Mouse (Mus musculus) left cerebral cortex, postnatal 4 days (tissue): ENCODE data around the gene Capza2. TPM values are rescaled to one million over a fixed set of nuclear protein-coding genes. Genes with fewer than 3 reads are reported as not detected.

Experiments used
- DNase-seq: peaks from one replicate; pipeline ENCODE4 v3.0.0-alpha.2; 2022
- intact Hi-C: fragments of 180-260 bp; cut with DNase I; formaldehyde crosslinking; loops from one replicate; pipeline ENCODE4 v1.15.1; 2025
- total RNA-seq, 2 experiments: library from RNA; stranded (reverse); gene quantifications; 2 replicates each; pipeline ENCODE4 v1.2.3; 2021

Gene Capza2
- total RNA-seq, 2 experiments from 2014 or later, result 200 to 204 TPM

GRCm38 (mm10) chr6:17637205-17638203 lies 1.5 kb downstream of the Capza2 start:
- intact Hi-C loops, result no loop called here
- DNase-seq, result peak; percentile 49

GRCm38 (mm10) chr6:17640031-17640430 lies 4.0 kb downstream of the Capza2 start:
- intact Hi-C loops, result no loop called here
- DNase-seq, result no peak

GRCm38 (mm10) chr6:17642739-17643138 lies 6.7 kb downstream of the Capza2 start:
- DNase-seq, result no peak
- intact Hi-C loops, result no loop called here

- no peak for DNase-seq
- intact Hi-C loops, result no loop called here
These were observed 10.1 kb downstream of the Capza2 start for GRCm38 (mm10) chr6:17646107-17646506.

- DNase-seq, result no peak
These were observed 16.1 kb downstream of the Capza2 start for GRCm38 (mm10) chr6:17652132-17652531.

DNA sequence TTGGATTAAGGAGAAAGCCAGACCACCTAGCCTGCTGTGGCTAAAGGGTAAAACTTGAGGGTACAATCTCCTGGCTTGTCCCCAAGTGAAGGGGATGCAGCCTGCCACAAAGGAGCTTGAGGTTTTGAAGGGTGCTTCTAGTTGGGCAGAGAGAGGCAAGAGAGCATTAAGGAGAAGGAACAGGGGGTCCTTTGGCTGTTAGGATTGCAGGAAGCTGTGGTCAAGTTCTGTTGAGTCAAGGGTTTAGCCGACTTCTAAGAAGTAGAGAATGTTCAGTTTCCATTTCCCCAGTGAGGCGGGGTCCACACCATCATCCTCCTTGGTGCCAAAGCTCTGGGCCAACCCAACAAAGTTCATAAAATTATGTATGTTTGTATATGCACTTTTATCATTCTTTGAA lies 19.0 kb downstream of the Capza2 start:
- DNase-seq, result no peak
- intact Hi-C loops, result no loop called here

More at GRCm38 (mm10) chr6:17652132-17652531, 16.1 kb downstream of the Capza2 start:
- intact Hi-C loops, result no loop called here

DNA sequence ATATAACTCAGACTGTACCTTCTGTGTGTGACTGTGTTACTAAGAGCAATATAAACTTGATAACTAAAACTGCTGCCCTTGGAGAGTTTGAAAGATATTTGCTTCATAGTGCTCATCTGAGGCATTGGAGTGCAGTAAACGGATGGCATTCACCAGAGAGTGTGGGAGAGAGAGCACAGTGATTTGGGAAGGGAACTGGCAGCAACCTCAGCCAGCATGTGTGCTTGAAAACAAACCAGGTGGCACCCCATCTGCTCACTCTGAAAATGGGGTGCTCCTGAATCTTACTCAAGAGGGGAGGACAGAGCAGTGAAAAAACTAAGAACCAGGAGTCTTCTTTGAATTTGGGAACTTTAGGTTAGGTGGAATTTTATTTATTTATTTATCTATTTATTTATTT lies 21.3 kb downstream of the Capza2 start:
- no peak for DNase-seq
- intact Hi-C loops, result no loop called here

DNA sequence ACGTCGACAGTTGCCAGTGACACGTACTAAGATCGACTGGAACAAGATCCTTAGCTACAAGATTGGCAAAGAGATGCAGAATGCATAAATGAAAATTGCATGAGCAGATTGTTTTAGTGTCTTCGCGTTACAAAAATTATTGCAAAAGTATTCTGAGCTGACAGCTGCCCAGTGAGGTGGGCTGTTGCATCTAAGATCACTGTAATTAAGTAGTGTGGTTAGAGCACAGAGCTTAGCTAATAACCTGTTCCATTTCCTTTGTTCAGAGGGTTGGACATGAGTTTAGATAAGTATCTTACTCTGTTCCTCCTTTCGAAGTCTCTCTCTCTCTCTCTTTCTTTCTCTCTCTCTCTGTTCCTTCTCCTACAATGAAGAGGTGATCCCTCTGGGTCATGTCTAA lies 29.3 kb downstream of the Capza2 start:
- intact Hi-C loops, result no loop called here
- DNase-seq, result no peak

DNA sequence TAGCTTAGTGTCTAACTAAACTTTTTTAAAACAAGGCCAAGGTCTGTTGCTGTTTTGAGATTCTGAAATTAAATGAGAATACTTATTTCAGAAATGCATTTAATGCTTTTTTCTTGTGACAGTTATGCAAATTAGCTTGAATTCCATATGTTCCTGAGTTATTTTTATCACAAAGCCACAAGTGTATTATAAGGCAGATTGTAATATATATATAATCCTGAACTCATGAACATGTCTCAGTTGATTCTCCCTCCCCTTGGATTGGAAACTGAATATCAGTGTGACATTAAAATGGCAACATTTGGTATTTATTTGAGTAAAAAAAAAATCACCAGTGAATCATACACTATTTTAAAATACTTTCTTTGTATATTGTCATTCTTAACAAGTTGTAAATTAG lies 30.0 kb downstream of the Capza2 start:
- no peak for DNase-seq

DNA sequence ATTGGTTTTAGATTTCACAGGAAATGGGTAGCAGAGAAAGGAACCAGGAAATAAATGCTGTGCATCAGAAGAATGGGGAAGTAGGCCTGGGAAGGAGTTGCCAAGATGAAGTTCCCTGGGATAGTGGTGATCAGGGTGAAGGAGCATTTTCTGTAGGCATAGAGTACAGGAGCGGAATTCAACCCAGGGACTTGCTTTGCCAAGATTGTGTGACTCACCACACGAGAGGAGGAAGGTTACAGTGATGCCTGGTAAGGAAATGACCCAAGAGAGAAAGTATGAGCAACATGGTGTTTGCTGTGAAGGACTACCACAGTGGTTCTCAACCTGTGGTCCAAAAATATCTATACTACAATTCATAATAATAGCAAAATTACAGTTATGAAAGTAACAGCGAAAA lies 31.8 kb downstream of the Capza2 start:
- intact Hi-C loops, result no loop called here
- DNase-seq, result no peak

More for the DNA sequence above, 30.0 kb downstream of the Capza2 start:
- intact Hi-C loops, result no loop called here

GRCm38 (mm10) chr6:17668334-17668733 lies 32.3 kb downstream of the Capza2 start:
- no peak for DNase-seq
- intact Hi-C loops, result no loop called here

DNA sequence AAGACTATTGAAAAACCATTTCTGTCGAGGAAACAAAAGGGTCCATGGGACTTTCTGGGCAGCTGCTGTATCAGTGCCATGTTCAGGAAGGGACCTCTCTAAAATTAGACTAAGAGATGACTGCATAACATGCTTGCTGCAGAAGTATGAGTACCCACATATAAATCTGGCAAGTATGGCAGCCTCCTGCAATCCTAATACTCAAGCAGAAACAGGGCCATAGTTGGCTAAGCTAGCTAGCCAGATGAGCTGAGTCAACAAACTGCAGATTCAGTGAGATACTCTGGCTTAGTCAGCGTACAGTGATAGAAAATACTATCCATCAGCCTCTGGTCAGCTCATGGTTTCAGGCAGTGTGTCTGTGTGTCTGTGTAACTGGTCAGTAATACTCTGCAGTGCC lies 33.8 kb downstream of the Capza2 start:
- intact Hi-C loops, result no loop called here
- no peak for DNase-seq

- intact Hi-C loops, result loop anchor here (5.0 kb wide), 1 partner anchor 167 kb away; no protein-coding TSS in a partner anchor
- DNase-seq, result peak; percentile 60
These were observed 39.2 kb downstream of the Capza2 start for GRCm38 (mm10) chr6:17675019-17675756.

GRCm38 (mm10) chr6:17677008-17677407 lies 41.0 kb downstream of the Capza2 start:
- DNase-seq, result no peak
- intact Hi-C loops, result loop anchor here (5.0 kb wide), 1 partner anchor 165 kb away; no protein-coding TSS in a partner anchor

DNA sequence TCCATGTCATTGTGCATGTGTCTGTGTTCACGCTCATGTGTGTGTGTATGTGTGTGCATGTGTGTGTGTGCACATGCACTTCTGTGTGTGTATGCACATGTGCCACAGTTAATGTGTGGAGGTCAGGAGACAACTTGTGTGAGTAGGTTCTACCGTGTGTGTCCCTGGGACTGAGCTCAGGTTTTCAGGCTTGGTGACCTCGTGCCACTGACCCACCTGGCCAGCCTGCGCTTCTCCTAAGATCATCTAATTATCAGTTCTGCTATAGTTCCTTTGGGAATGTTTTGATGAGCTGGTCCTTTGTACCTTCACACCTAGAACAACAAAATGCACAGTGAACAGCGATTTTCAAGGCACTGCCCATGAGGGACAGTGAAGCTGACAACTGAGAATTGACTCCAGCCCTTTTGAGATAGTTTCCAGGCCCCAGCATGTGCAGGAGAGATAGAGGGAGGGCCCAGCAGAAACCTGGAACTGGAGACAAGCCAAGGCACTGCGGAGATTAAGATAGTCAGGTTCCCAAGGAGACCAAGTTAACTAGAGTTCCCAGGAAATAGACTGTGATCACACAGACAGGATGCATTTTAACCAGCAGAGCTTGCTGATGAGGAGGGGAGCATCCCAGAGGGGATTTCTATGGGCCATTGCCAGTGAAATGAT lies 44.4 kb downstream of the Capza2 start:
- no peak for DNase-seq
- intact Hi-C loops, result no loop called here

GRCm38 (mm10) chr6:17681810-17682209 lies 45.8 kb downstream of the Capza2 start:
- no peak for DNase-seq
- intact Hi-C loops, result no loop called here

- no peak for DNase-seq
These were observed 52.6 kb downstream of the Capza2 start for GRCm38 (mm10) chr6:17688676-17689075.

GRCm38 (mm10) chr6:17692647-17693046 lies 56.6 kb downstream of the Capza2 start, which contains the start of gene St7:
Gene St7 (plus strand): TSS chr6:17692933.
- DNase-seq, result no peak
- intact Hi-C loops, result no loop called here

More at GRCm38 (mm10) chr6:17688676-17689075, 52.6 kb downstream of the Capza2 start:
- intact Hi-C loops, result no loop called here

- intact Hi-C loops, result no loop called here
- peak; percentile 57 for DNase-seq
These were observed 57.9 kb downstream of the Capza2 start for GRCm38 (mm10) chr6:17693726-17694549.

GRCm38 (mm10) chr6:17694550-17694951 lies 58.5 kb downstream of the Capza2 start:
- DNase-seq, result peak; percentile 63
- intact Hi-C loops, result no loop called here
